Mouse (Mus musculus): Measurements from ENCODE around the gene Cend1.

GRCm38 (mm10) chr7:141394771-141395170 lies 34.5 kb downstream of the Cend1 start:
- TF ChIP-seq CTCF (IDR thresholded peaks at IDR 0.05; ENCODE audit: low read depth, low read length) (peak; percentile 86), POLR2A (IDR thresholded peaks at IDR 0.05; ENCODE audit: extremely low read depth, insufficient read depth, low read length) (no peak)

All from liver, adult 2 months (tissue).